In genomic region chr12:77511206-77511605, GRCm38 (mm10) we compare ENCODE assay signal across 32 mouse cellular contexts.
DNase-seq lines count a peak whose midpoint lies in the region; ATAC-seq and TF ChIP-seq lines count a peak whose summit lies in the region.
"Had no signal": no experiment of that assay in that cellular context is flagged by ENCODE, and none has a peak within 500 bp of the region (broad histone marks: within the 10 kb centered on the region; RNA-seq: fewer than 3 reads in every experiment).

No protein-coding gene starts in this region.

- 0 out of 2 replicates have a peak, but pooled peaks have one; percentile 29 for ATAC-seq in hindbrain, postnatal 0 days
- no peak for ATAC-seq in hindbrain, embryonic 13.5 days (ENCODE audit: low FRiP score)
- ATAC-seq in monocyte, adult 5-6 weeks (replicated peaks; ENCODE audit: insufficient number of reproducible peaks, low FRiP score, low TSS enrichment, poor library complexity, severe bottlenecking), result no peak
- ATAC-seq: activated CD4-positive, CD25-positive, alpha-beta regulatory T cell, adult 4 months; forebrain, embryonic 14.5 days; lung, postnatal 0 days had no signal

- no peak overlapping the region for H3K27ac ChIP-seq in hindbrain, postnatal 0 days
- no peak overlapping the region for H3K27ac ChIP-seq in hindbrain, embryonic 13.5 days
- H3K27ac ChIP-seq in cerebellum, adult 2 months (ENCODE audit: insufficient read depth, low read length), result peak overlapping the region; percentile 66
- H3K27ac ChIP-seq: embryonic facial prominence, embryonic 12.5 days; gastrocnemius, adult 2 months; heart, adult 2 months; hindbrain, embryonic 14.5 days; left cerebral cortex, adult 2 months; liver, embryonic 13.5 days; macrophage had no signal

- no peak overlapping the region for H3K9ac ChIP-seq in hindbrain, postnatal 0 days (replicated peaks; ENCODE audit: low read length)
- H3K9ac ChIP-seq in hindbrain, embryonic 13.5 days, result no peak overlapping the region
- H3K9ac ChIP-seq: embryonic facial prominence, embryonic 12.5 days; heart, embryonic 12.5 days; hindbrain, embryonic 14.5 days; liver, embryonic 13.5 days had no signal

- H3K4me1 ChIP-seq in hindbrain, postnatal 0 days (ENCODE audit: insufficient read depth, low read length), result no peaks in the 10 kb centered on the region
- H3K4me1 ChIP-seq in hindbrain, embryonic 13.5 days (replicated peaks), result 0 out of 2 replicates have a peak, but pooled peaks cover 3% of the 10 kb centered on the region
- peaks cover 6% of the 10 kb centered on the region for H3K4me1 ChIP-seq in cerebellum, adult 2 months (ENCODE audit: control insufficient read depth, insufficient read depth, low read length)
- H3K4me1 ChIP-seq: embryonic facial prominence, embryonic 12.5 days; heart, embryonic 12.5 days; liver, embryonic 13.5 days had no signal

- 64% methylated on average over 9 of the region's 9 CpGs for WGBS in hindbrain, postnatal 0 days
- 78% methylated on average over 9 of the region's 9 CpGs for WGBS in hindbrain, embryonic 13.5 days
- WGBS in cerebellum, adult 2 months, result 11% methylated on average over 9 of the region's 9 CpGs

- no peaks in the 10 kb centered on the region for H3K27me3 ChIP-seq in hindbrain, postnatal 0 days (ENCODE audit: insufficient read depth, low read length)
- no peaks in the 10 kb centered on the region for H3K27me3 ChIP-seq in hindbrain, embryonic 13.5 days
- H3K27me3 ChIP-seq in cerebellum, adult 2 months (ENCODE audit: control insufficient read depth, insufficient read depth, low read length), result no peaks in the 10 kb centered on the region
- H3K27me3 ChIP-seq: CH12.LX; embryonic facial prominence, embryonic 12.5 days; liver, embryonic 13.5 days had no signal

- DNase-seq in hindbrain, postnatal 0 days (ENCODE audit: low spot score), result peak; percentile 56
- peak; percentile 92 for DNase-seq in brain, adult 2 months (ENCODE audit: low read depth, low spot score)
- DNase-seq in cerebellum, adult 2 months, result peak; percentile 76 to 81
- peak; percentile 81 to 82 for DNase-seq in cerebellum, postnatal 14 days
- DNase-seq in gastrocnemius, adult 8-10 months (ENCODE audit: low spot score in 2 of 2), result no peak
- no peak for DNase-seq in embryo, embryonic 10.5 days (ENCODE audit: low spot score)
- DNase-seq: adrenal gland, adult 2 months; adrenal gland, postnatal 36 days; embryo, embryonic 11 days; gastrocnemius, adult 2 months; heart, adult 2 months; heart, postnatal 4 days; kidney, adult 18-20 months; kidney, postnatal 14 days; liver, embryonic 13.5 days; lung, adult 18-20 months; midbrain, embryonic 14.5 days; right cerebral cortex, adult 18-20 months; spleen, adult 18-20 months; thymus, adult 2 months; thymus, postnatal 36 days had no signal

- no peaks in the 10 kb centered on the region for H3K9me3 ChIP-seq in hindbrain, postnatal 0 days (ENCODE audit: low read length)
- no peaks in the 10 kb centered on the region for H3K9me3 ChIP-seq in hindbrain, embryonic 13.5 days
- H3K9me3 ChIP-seq: embryonic facial prominence, embryonic 12.5 days; heart, embryonic 12.5 days; liver, embryonic 13.5 days had no signal

- peak; percentile 19; the same call in 1 of the 2 replicates for TF ChIP-seq CTCF in hindbrain, postnatal 0 days (IDR thresholded peaks at IDR 0.05; ENCODE audit: low read depth)
- TF ChIP-seq CTCF in cerebellum, adult 2 months (IDR thresholded peaks at IDR 0.05; ENCODE audit: borderline replicate concordance, insufficient read depth, low read depth, low read length), result peak; percentile 16; the same call in 1 of the 2 replicates

- H3K4me2 ChIP-seq in hindbrain, postnatal 0 days (ENCODE audit: low read depth, low read length), result no peak overlapping the region
- no peak overlapping the region for H3K4me2 ChIP-seq in hindbrain, embryonic 13.5 days
- H3K4me2 ChIP-seq: embryonic facial prominence, embryonic 12.5 days; heart, embryonic 12.5 days; hindbrain, embryonic 14.5 days; liver, embryonic 13.5 days had no signal

- H3K36me3 ChIP-seq in hindbrain, postnatal 0 days (ENCODE audit: insufficient read depth, low read length), result no peaks in the 10 kb centered on the region
- H3K36me3 ChIP-seq in hindbrain, embryonic 13.5 days, result no peaks in the 10 kb centered on the region
- H3K36me3 ChIP-seq: embryonic facial prominence, embryonic 12.5 days; heart, embryonic 12.5 days; liver, embryonic 13.5 days had no signal

- no peak overlapping the region for H3K4me3 ChIP-seq in hindbrain, postnatal 0 days (ENCODE audit: low read length)
- no peak overlapping the region for H3K4me3 ChIP-seq in hindbrain, embryonic 13.5 days
- H3K4me3 ChIP-seq in cerebellum, adult 2 months (replicated peaks; ENCODE audit: insufficient read depth, low read depth, low read length), result no peak overlapping the region
- H3K4me3 ChIP-seq: embryonic facial prominence, embryonic 12.5 days; gastrocnemius, adult 2 months; heart, adult 2 months; heart, embryonic 12.5 days; left cerebral cortex, adult 2 months; liver, embryonic 13.5 days had no signal

- no peak for TF ChIP-seq POLR2A in cerebellum, adult 2 months (IDR thresholded peaks at IDR 0.05; ENCODE audit: borderline replicate concordance, insufficient read depth, low read length)

Comparison
In these comparisons a context has a peak if more than half of its experiments do, and no peak if none do; other contexts are left out.
1. DNase-seq: peak in hindbrain, postnatal 0 days (single experiment), brain, adult 2 months (single experiment), cerebellum, adult 2 months (2 of 2) and cerebellum, postnatal 14 days (2 of 2); none in gastrocnemius, adult 8-10 months (0 of 2) and embryo, embryonic 10.5 days (single experiment).